In genomic region chr3:146352187-146352586, GRCm38 (mm10) we compare ENCODE assay signal across 8 mouse cellular contexts. TPM values are rescaled to one million over a fixed set of nuclear protein-coding genes. Genes with fewer than 3 reads are reported as not detected.
DNase-seq lines count a peak whose midpoint lies in the region; ATAC-seq and TF ChIP-seq lines count a peak whose summit lies in the region.

No protein-coding gene starts in this region.

- H3K4me2 ChIP-seq in lung, postnatal 0 days (replicated peaks; ENCODE audit: low read depth, low read length): no peak overlapping the region

- no peak overlapping the region for H3K9ac ChIP-seq in lung, postnatal 0 days (replicated peaks; ENCODE audit: low read depth)

- H3K4me1 ChIP-seq in cerebellum, adult 2 months (ENCODE audit: control insufficient read depth, insufficient read depth, low read length): no peaks in the 10 kb centered on the region
- peaks cover 7% of the 10 kb centered on the region for H3K4me1 ChIP-seq in testis, adult 2 months (ENCODE audit: control insufficient read depth, insufficient read depth, low read length)
- H3K4me1 ChIP-seq in lung, postnatal 0 days (ENCODE audit: insufficient read depth, low read depth, low read length): no peaks in the 10 kb centered on the region

- H3K9me3 ChIP-seq in lung, postnatal 0 days (ENCODE audit: low read length): no peaks in the 10 kb centered on the region

- no peak for TF ChIP-seq EP300 in lung, postnatal 0 days (IDR thresholded peaks at IDR 0.05)

- DNase-seq in cerebellum, adult 2 months: no peak
- DNase-seq in cerebellum, postnatal 4 days (ENCODE audit: low spot score in 2 of 2): no peak
- no peak for DNase-seq in testis, postnatal 14 days (ENCODE audit: low spot score)
- DNase-seq in lung, postnatal 0 days (ENCODE audit: low spot score): peak; percentile 52
- no peak for DNase-seq in urinary bladder, adult 2 months (ENCODE audit: low spot score)
- no peak for DNase-seq in adrenal gland, postnatal 4 days (ENCODE audit: low spot score in 2 of 2)
- DNase-seq in ovary, adult 18-20 months (ENCODE audit: low spot score): no peak

- H3K27me3 ChIP-seq in cerebellum, adult 2 months (ENCODE audit: control insufficient read depth, insufficient read depth, low read length): no peaks in the 10 kb centered on the region
- no peaks in the 10 kb centered on the region for H3K27me3 ChIP-seq in testis, adult 2 months (ENCODE audit: control insufficient read depth, insufficient read depth, low read length)
- H3K27me3 ChIP-seq in lung, postnatal 0 days (replicated peaks; ENCODE audit: insufficient read depth, low read length): no peaks in the 10 kb centered on the region

- no peak for TF ChIP-seq POLR2A in cerebellum, adult 2 months (IDR thresholded peaks at IDR 0.05; ENCODE audit: borderline replicate concordance, insufficient read depth, low read length)
- TF ChIP-seq POLR2A in testis, adult 2 months (IDR thresholded peaks at IDR 0.05; ENCODE audit: control insufficient read depth, low read depth, low read length): no peak

- TF ChIP-seq CTCF in cerebellum, adult 2 months (IDR thresholded peaks at IDR 0.05; ENCODE audit: borderline replicate concordance, insufficient read depth, low read depth, low read length): peak; percentile 45
- peak; percentile 61; the same call in 1 of the 2 replicates for TF ChIP-seq CTCF in testis, adult 2 months (IDR thresholded peaks at IDR 0.05; ENCODE audit: control insufficient read depth, insufficient read depth, insufficient replicate concordance, low read depth, low read length)
- peak; percentile 76 for TF ChIP-seq CTCF in lung, postnatal 0 days (IDR thresholded peaks at IDR 0.05)

- ATAC-seq in lung, postnatal 0 days: no peak; the same call in 1 of the 2 replicates

- no peaks in the 10 kb centered on the region for H3K36me3 ChIP-seq in testis, adult 2 months (ENCODE audit: control insufficient read depth, insufficient read depth, low read length)
- H3K36me3 ChIP-seq in lung, postnatal 0 days (ENCODE audit: insufficient read depth, low read length): no peaks in the 10 kb centered on the region

- no peak overlapping the region for H3K4me3 ChIP-seq in cerebellum, adult 2 months (replicated peaks; ENCODE audit: insufficient read depth, low read depth, low read length)
- H3K4me3 ChIP-seq in testis, adult 2 months (ENCODE audit: control insufficient read depth, low read depth, low read length): no peak overlapping the region
- H3K4me3 ChIP-seq in lung, postnatal 0 days (ENCODE audit: low read depth, low read length): no peak overlapping the region

- WGBS in cerebellum, adult 2 months: 80% methylated on average over 4 of the region's 4 CpGs
- WGBS in lung, postnatal 0 days: 72% methylated on average over 4 of the region's 4 CpGs

- H3K27ac ChIP-seq in cerebellum, adult 2 months (ENCODE audit: insufficient read depth, low read length): no peak overlapping the region
- no peak overlapping the region for H3K27ac ChIP-seq in testis, adult 2 months (ENCODE audit: control insufficient read depth, insufficient read depth, low read depth, low read length)
- H3K27ac ChIP-seq in lung, postnatal 0 days (ENCODE audit: low read length): no peak overlapping the region

RNA-seq across cellular contexts. Expression of gene Ssx2ip, which starts 52.3 kb away (rescaled TPM):
- polyA plus RNA-seq in cerebellum, adult 2 months (2012; rRNA removed): 33.2 and 33.5 TPM in 2 replicates
- polyA plus RNA-seq in testis, adult 2 months (2012; rRNA removed): 91.9 and 94.7 TPM in 2 replicates
- 21.8 and 25.0 TPM in 2 replicates for polyA plus RNA-seq in lung, postnatal 0 days (2015; fragmentation: Nextera tagmentation; extraction: Ambion mirVana)
- polyA plus RNA-seq in urinary bladder, adult 2 months (2012; rRNA removed): 10.9 and 13.8 TPM in 2 replicates
- 10 to 100 TPM; 15.5 to 19.5 TPM for total RNA-seq in adrenal gland, postnatal 4 days (2021)
